Mouse (Mus musculus): Measurements from ENCODE around the gene Prkar2b. TPM values are rescaled to one million over a fixed set of nuclear protein-coding genes. Genes with fewer than 3 reads are reported as not detected.

Gene Prkar2b
- polyA plus RNA-seq, 1 experiment from 2014 or later, result 27.3 TPM

DNA sequence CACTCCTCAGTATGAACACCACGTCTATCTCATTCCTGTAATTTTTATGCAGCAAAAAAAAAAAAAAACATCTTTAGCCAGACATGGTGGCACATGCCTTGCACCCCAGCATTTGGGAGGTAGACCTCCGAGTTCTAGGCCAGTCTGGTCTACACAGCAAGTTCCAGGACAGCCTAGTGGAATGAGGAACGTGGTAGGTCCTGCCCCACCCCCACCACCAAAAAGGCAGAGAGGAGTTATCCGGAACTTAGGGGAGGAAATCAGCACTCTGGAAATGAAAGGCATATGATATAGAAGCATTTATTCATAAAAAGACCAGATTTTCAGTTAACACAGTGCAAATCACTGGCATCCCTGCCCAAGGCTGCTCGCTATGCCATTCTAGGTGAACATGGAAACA, 52.4 kb downstream of the Prkar2b start:
- 83% methylated on average over 5 of the region's 5 CpGs for WGBS

DNA sequence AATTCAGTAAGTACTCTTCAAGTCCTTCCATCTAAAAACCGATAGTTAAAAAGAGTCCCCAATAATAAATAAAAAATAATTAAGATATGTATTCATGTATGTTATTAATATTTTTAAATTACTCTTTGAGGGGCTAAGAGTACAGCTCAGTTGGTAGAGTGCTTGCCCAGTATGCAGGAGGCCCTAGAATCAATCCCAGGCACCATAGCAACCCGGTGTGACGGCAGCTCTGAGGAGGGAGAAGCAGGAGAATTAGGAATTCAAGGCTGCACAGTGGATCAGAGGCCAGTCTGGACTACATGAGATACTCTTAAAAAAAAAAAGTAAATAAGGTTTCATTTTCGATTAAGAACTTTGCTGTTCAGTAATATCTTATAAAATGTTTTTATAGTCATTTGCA, 53.5 kb downstream of the Prkar2b start:
- H3K36me3 ChIP-seq (ENCODE audit: control insufficient read depth, insufficient read depth, low read length), result no peaks in the 10 kb centered on the region
- no peak overlapping the region for H3K4me2 ChIP-seq (replicated peaks; ENCODE audit: low read depth, low read length)
- H3K4me3 ChIP-seq (ENCODE audit: low read length), result no peak overlapping the region
- ATAC-seq (ENCODE audit: low FRiP score, low TSS enrichment), result no peak
- H3K4me1 ChIP-seq (ENCODE audit: control insufficient read depth, insufficient read depth, low read length), result no peaks in the 10 kb centered on the region
- no peaks in the 10 kb centered on the region for H3K27me3 ChIP-seq (ENCODE audit: control insufficient read depth, insufficient read depth, low read length)
- H3K9me3 ChIP-seq (ENCODE audit: control insufficient read depth, low read length), result no peaks in the 10 kb centered on the region; the same call in 1 of the 2 replicates
- H3K27ac ChIP-seq (ENCODE audit: low read depth, low read length), result no peak overlapping the region
- 94% methylated on average over 4 of the region's 4 CpGs for WGBS
- H3K9ac ChIP-seq (ENCODE audit: low read depth, low read length), result no peak overlapping the region

More for the DNA sequence above, 52.4 kb downstream of the Prkar2b start:
- H3K27me3 ChIP-seq (ENCODE audit: control insufficient read depth, insufficient read depth, low read length), result no peaks in the 10 kb centered on the region
- ATAC-seq (ENCODE audit: low FRiP score, low TSS enrichment), result no peak
- no peak overlapping the region for H3K4me3 ChIP-seq (ENCODE audit: low read length)
- H3K4me2 ChIP-seq (replicated peaks; ENCODE audit: low read depth, low read length), result no peak overlapping the region
- H3K4me1 ChIP-seq (ENCODE audit: control insufficient read depth, insufficient read depth, low read length), result no peaks in the 10 kb centered on the region
- H3K36me3 ChIP-seq (ENCODE audit: control insufficient read depth, insufficient read depth, low read length), result no peaks in the 10 kb centered on the region
- no peak overlapping the region for H3K27ac ChIP-seq (ENCODE audit: low read depth, low read length)
- no peaks in the 10 kb centered on the region; the same call in 1 of the 2 replicates for H3K9me3 ChIP-seq (ENCODE audit: control insufficient read depth, low read length)
- no peak overlapping the region for H3K9ac ChIP-seq (ENCODE audit: low read depth, low read length)

DNA sequence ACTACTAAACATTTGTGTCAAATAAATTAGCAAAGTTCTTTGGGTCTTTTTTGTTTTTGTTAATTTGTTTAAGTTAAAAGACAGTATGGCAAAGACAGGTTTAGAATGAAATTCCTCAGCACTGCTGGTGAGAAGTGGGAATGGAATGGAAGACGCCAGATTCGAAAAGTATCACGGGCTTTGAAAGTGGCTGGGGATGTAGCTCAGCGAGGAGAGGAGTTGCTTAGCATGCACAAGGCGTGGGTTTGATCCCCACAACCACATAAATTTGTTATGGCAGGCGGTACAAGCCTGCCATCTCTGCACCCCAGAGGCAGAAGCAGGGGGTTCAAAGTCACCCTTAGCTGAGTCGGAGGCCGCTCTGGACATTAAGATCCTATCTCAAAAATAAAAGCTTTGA, 54.1 kb downstream of the Prkar2b start:
- H3K9me3 ChIP-seq (ENCODE audit: control insufficient read depth, low read length), result no peaks in the 10 kb centered on the region; the same call in 1 of the 2 replicates
- no peak overlapping the region for H3K4me2 ChIP-seq (replicated peaks; ENCODE audit: low read depth, low read length)
- 83% methylated on average over 8 of the region's 8 CpGs for WGBS
- H3K27ac ChIP-seq (ENCODE audit: low read depth, low read length), result no peak overlapping the region
- no peaks in the 10 kb centered on the region for H3K36me3 ChIP-seq (ENCODE audit: control insufficient read depth, insufficient read depth, low read length)
- H3K27me3 ChIP-seq (ENCODE audit: control insufficient read depth, insufficient read depth, low read length), result no peaks in the 10 kb centered on the region
- no peak overlapping the region for H3K4me3 ChIP-seq (ENCODE audit: low read length)
- no peaks in the 10 kb centered on the region for H3K4me1 ChIP-seq (ENCODE audit: control insufficient read depth, insufficient read depth, low read length)
- ATAC-seq (ENCODE audit: low FRiP score, low TSS enrichment), result no peak
- no peak overlapping the region for H3K9ac ChIP-seq (ENCODE audit: low read depth, low read length)

DNA sequence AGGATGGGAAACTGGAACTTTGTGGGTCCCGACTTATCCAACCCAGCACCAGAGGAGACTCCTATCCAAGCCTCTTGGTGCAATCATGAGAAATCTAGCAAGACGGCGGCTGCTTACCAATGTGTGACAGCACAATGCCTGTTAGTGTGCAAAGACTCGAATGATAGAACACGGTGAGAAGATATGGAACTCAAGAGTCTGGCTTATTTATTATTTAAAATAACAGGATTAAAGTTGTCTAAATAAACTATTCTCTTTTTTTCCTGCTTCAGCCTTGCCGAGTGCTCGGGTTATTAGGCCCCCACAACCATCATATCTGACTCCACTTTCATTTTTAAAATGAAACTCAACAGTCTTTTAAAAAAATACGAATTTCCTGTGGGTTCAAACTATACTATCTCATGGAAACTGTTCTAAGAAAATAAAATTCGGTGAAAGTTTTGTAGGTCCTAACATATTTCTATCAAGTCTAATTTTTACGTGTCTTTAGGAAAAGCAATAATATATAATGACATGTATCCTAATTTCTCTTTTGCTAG, 54.6 kb downstream of the Prkar2b start:
- Histone ChIP-seq H3K27ac (ENCODE audit: low read depth, low read length) (no peak overlapping the region), H3K27me3 (ENCODE audit: control insufficient read depth, insufficient read depth, low read length) (no peaks in the 10 kb centered on the region), H3K4me2 (replicated peaks; ENCODE audit: low read depth, low read length) (no peak overlapping the region), H3K4me3 (ENCODE audit: low read length) (no peak overlapping the region), H3K36me3 (ENCODE audit: control insufficient read depth, insufficient read depth, low read length) (no peaks in the 10 kb centered on the region), H3K9me3 (ENCODE audit: control insufficient read depth, low read length) (no peaks in the 10 kb centered on the region; the same call in 1 of the 2 replicates), H3K9ac (ENCODE audit: low read depth, low read length) (no peak overlapping the region), H3K4me1 (ENCODE audit: control insufficient read depth, insufficient read depth, low read length) (no peaks in the 10 kb centered on the region)
- 89% methylated on average over 10 of the region's 10 CpGs for WGBS
- no peak for ATAC-seq (ENCODE audit: low FRiP score, low TSS enrichment)

DNA sequence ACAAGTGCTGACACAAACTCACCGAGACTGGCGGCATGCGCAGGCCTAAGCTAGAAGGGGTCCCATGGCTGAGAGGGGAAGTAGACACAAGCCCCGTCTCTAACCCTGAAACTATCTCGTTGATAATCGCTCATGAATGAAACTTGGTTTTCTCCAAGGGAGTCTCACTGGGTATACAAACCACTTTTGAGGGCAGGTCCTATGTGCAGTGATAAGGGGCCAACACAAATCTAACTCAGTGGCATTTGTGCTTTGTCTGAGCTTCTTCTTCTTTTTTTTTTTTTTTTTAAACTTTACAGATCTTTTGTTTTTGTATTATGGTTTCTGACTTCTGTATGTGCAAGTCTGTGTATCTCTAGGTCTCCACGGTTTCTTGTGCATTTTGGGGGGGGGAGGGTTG, 60.6 kb downstream of the Prkar2b start:
- H3K27me3 ChIP-seq (ENCODE audit: control insufficient read depth, insufficient read depth, low read length), result no peaks in the 10 kb centered on the region
- no peak overlapping the region for H3K9ac ChIP-seq (ENCODE audit: low read depth, low read length)
- WGBS, result 89% methylated on average over 7 of the region's 7 CpGs
- H3K4me2 ChIP-seq (replicated peaks; ENCODE audit: low read depth, low read length), result no peak overlapping the region
- H3K36me3 ChIP-seq (ENCODE audit: control insufficient read depth, insufficient read depth, low read length), result no peaks in the 10 kb centered on the region
- no peak for ATAC-seq (ENCODE audit: low FRiP score, low TSS enrichment)
- no peaks in the 10 kb centered on the region; the same call in 1 of the 2 replicates for H3K9me3 ChIP-seq (ENCODE audit: control insufficient read depth, low read length)
- no peak overlapping the region for H3K27ac ChIP-seq (ENCODE audit: low read depth, low read length)
- H3K4me1 ChIP-seq (ENCODE audit: control insufficient read depth, insufficient read depth, low read length), result no peaks in the 10 kb centered on the region
- H3K4me3 ChIP-seq (ENCODE audit: low read length), result no peak overlapping the region

DNA sequence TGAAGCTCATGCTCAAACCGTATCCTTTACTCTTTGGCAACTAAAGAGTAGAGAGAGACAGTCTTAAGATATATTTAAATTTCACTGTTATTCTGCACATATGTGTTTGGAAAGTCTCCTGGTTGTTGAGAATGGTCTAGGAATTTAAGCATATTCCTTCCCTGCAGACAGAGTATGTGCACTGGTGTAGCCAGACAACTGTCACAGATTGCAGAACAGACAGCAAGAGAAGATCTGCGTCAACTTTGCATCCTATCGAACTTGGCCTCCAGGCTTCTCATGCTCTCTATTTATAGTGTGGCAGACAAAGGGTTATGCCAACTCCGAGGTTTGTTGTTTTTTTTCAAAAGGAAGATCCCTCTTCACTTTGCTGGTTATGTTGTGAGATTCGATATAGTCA, 62.4 kb downstream of the Prkar2b start:
- Histone ChIP-seq H3K9ac (ENCODE audit: low read depth, low read length) (no peak overlapping the region), H3K9me3 (ENCODE audit: control insufficient read depth, low read length) (no peaks in the 10 kb centered on the region), H3K36me3 (ENCODE audit: control insufficient read depth, insufficient read depth, low read length) (no peaks in the 10 kb centered on the region), H3K4me3 (ENCODE audit: low read length) (no peak overlapping the region), H3K27ac (ENCODE audit: low read depth, low read length) (no peak overlapping the region), H3K4me1 (ENCODE audit: control insufficient read depth, insufficient read depth, low read length) (no peaks in the 10 kb centered on the region), H3K27me3 (ENCODE audit: control insufficient read depth, insufficient read depth, low read length) (no peaks in the 10 kb centered on the region), H3K4me2 (replicated peaks; ENCODE audit: low read depth, low read length) (no peak overlapping the region)
- no peak for ATAC-seq (ENCODE audit: low FRiP score, low TSS enrichment)
- WGBS, result 83% methylated on average over 5 of the region's 5 CpGs

DNA sequence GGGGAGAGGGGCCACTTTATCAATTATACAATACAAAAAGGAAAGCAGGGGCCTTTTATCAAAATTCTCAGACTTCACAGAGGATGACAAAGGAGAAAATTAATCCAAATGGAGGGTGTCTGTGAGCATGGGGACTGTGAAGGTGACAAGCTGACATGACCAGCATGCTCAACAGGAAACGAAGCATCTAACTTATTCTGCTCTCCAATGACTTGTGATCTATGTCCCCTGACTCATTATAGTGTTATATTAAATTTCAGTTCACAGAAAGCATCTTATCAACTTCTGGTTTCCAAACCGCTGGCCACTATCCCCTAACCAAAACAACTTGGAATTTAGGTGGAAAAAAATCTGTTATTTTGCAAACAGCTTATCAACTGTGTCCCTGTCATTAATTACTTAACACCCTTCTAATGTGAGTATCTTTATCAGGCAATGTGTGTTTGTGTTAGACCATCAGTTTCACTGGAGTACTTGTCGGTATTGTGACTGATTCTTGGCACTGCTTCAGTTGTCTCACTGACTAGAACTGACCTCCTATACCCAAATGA, 63.7 kb downstream of the Prkar2b start:
- H3K4me1 ChIP-seq (ENCODE audit: control insufficient read depth, insufficient read depth, low read length), result no peaks in the 10 kb centered on the region
- no peak overlapping the region for H3K4me2 ChIP-seq (replicated peaks; ENCODE audit: low read depth, low read length)
- H3K9ac ChIP-seq (ENCODE audit: low read depth, low read length), result no peak overlapping the region
- 57% methylated on average over 3 of the region's 3 CpGs for WGBS
- H3K4me3 ChIP-seq (ENCODE audit: low read length), result no peak overlapping the region
- H3K27me3 ChIP-seq (ENCODE audit: control insufficient read depth, insufficient read depth, low read length), result no peaks in the 10 kb centered on the region
- no peaks in the 10 kb centered on the region for H3K36me3 ChIP-seq (ENCODE audit: control insufficient read depth, insufficient read depth, low read length)
- ATAC-seq (ENCODE audit: low FRiP score, low TSS enrichment), result no peak
- H3K9me3 ChIP-seq (ENCODE audit: control insufficient read depth, low read length), result no peaks in the 10 kb centered on the region
- no peak overlapping the region for H3K27ac ChIP-seq (ENCODE audit: low read depth, low read length)

DNA sequence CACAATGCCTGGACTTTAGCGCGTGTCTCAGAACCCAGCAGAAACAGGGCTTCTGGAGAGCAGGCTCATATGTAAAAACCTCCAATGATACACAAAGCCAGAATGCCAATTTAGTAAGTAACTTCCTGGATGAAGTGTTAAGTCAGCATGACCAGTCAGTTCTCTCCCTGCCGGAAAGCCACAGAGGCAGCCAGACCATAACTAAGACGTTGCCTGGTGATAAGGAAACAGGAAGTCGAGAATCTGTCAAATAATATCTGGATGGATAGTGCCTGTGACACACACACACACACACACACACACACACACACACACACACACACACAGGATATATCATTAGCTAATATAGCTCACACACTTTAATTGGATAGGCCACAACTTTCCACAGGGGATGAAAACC, 64.2 kb downstream of the Prkar2b start:
- Histone ChIP-seq H3K4me2 (replicated peaks; ENCODE audit: low read depth, low read length) (no peak overlapping the region), H3K36me3 (ENCODE audit: control insufficient read depth, insufficient read depth, low read length) (no peaks in the 10 kb centered on the region), H3K4me1 (ENCODE audit: control insufficient read depth, insufficient read depth, low read length) (no peaks in the 10 kb centered on the region), H3K27me3 (ENCODE audit: control insufficient read depth, insufficient read depth, low read length) (no peaks in the 10 kb centered on the region), H3K9me3 (ENCODE audit: control insufficient read depth, low read length) (no peaks in the 10 kb centered on the region), H3K9ac (ENCODE audit: low read depth, low read length) (no peak overlapping the region), H3K27ac (ENCODE audit: low read depth, low read length) (no peak overlapping the region), H3K4me3 (ENCODE audit: low read length) (no peak overlapping the region)
- no peak for ATAC-seq (ENCODE audit: low FRiP score, low TSS enrichment)
- 69% methylated on average over 5 of the region's 5 CpGs for WGBS

DNA sequence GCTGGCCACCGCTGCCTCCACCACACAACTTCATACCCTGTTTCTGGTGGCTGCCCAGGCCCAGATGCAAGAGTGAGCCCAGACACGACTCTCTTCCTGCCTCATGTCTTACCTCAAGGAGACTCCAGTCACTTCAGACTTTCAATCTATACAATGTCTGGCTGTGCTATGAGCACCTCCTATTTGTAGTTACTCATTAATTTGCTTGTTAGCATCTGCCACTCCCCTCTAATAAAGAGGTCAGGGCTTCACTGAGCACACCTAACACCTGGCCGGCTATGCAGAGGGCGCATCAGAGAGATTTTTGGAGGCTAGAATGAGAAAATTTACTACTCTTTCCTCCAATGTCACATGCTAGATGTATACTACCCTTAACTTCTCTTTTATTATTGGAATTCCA, 70.5 kb downstream of the Prkar2b start:
- Histone ChIP-seq H3K4me3 (ENCODE audit: low read length) (no peak overlapping the region), H3K9me3 (ENCODE audit: control insufficient read depth, low read length) (no peaks in the 10 kb centered on the region), H3K4me2 (replicated peaks; ENCODE audit: low read depth, low read length) (no peak overlapping the region), H3K27me3 (ENCODE audit: control insufficient read depth, insufficient read depth, low read length) (no peaks in the 10 kb centered on the region), H3K27ac (ENCODE audit: low read depth, low read length) (no peak overlapping the region), H3K36me3 (ENCODE audit: control insufficient read depth, insufficient read depth, low read length) (no peaks in the 10 kb centered on the region; the same call in 1 of the 2 replicates), H3K9ac (ENCODE audit: low read depth, low read length) (no peak overlapping the region), H3K4me1 (ENCODE audit: control insufficient read depth, insufficient read depth, low read length) (no peaks in the 10 kb centered on the region)
- ATAC-seq (ENCODE audit: low FRiP score, low TSS enrichment), result no peak
- 79% methylated on average over 4 of the region's 4 CpGs for WGBS
